Mouse (Mus musculus) lung, postnatal 0 days (tissue): Measurements from ENCODE around the gene Yju2. TPM values are rescaled to one million over a fixed set of nuclear protein-coding genes. Genes with fewer than 3 reads are reported as not detected.
"Not testable (repeated sequence)": the region's sequence is repeated elsewhere in the genome, so short reads cannot be mapped to it uniquely, and the experiment has no call there.

Experiments
- ATAC-seq: fragments of 200-750 bp; cut with Nextera tagmentation; 2 replicates; pipeline ENCODE4 v1.8.0; 2017; ENCODE audit warnings: moderate library complexity
- DNase-seq: peaks from one replicate; pipeline ENCODE4 v3.0.0-alpha.2; 2016; ENCODE audit warnings: low spot score
- H3K27ac ChIP-seq: fragments of 300-500 bp; sonication (generic); 2 replicates; pipeline ENCODE4 v1.5.1; 2014; ENCODE audit warnings: antibody characterized with exemption, mild to moderate bottlenecking, low read length, mixed read lengths
- H3K27me3 ChIP-seq: fragments of 300-500 bp; sonication (generic); replicated peaks from 2 replicates; pipeline ENCODE4 v1.6.1; 2014; ENCODE audit warnings: low read length, mixed read lengths; ENCODE audit not compliant: insufficient read depth
- H3K36me3 ChIP-seq: fragments of 300-500 bp; sonication (generic); 2 replicates; pipeline ENCODE4 v1.6.1; 2014; ENCODE audit warnings: low read length, mixed read lengths; ENCODE audit not compliant: insufficient read depth
- H3K4me1 ChIP-seq: fragments of 300-500 bp; sonication (generic); 2 replicates; pipeline ENCODE4 v1.6.1; 2014; ENCODE audit warnings: antibody characterized with exemption, low read depth, low read length, mixed read lengths; ENCODE audit not compliant: insufficient read depth
- H3K4me2 ChIP-seq: fragments of 300-500 bp; sonication (generic); replicated peaks from 2 replicates; pipeline ENCODE4 v1.6.1; 2014; ENCODE audit warnings: low read depth, mild to moderate bottlenecking, low read length, moderate library complexity, mixed read lengths
- H3K4me3 ChIP-seq: fragments of 300-500 bp; sonication (generic); 2 replicates; pipeline ENCODE4 v1.5.1; 2014; ENCODE audit warnings: low read depth, low read length
- H3K9ac ChIP-seq: fragments of 300-500 bp; sonication (generic); replicated peaks from 2 replicates; pipeline ENCODE4 v1.6.1; 2014; ENCODE audit warnings: low read depth, mild to moderate bottlenecking
- H3K9me3 ChIP-seq: fragments of 300-500 bp; sonication (generic); 2 replicates; pipeline ENCODE4 v1.6.1; 2016; ENCODE audit warnings: low read length, mixed read lengths
- CTCF ChIP-seq: IDR thresholded peaks from 2 replicates; pipeline ENCODE4 v1.5.1; 2016; ENCODE audit warnings: antibody characterized with exemption, mild to moderate bottlenecking
- EP300 ChIP-seq: IDR thresholded peaks from 2 replicates; pipeline ENCODE4 v1.6.1; 2016; ENCODE audit warnings: antibody characterized with exemption, mild to moderate bottlenecking, control low read depth
- WGBS: fragments of 180-500 bp; shearing (Covaris S2); extraction: QIAGEN DNeasy Blood & Tissue Kit; methylation state at CpG from one replicate; pipeline ENCODE4 v1.1.7; 2014; 5-methylcytosine and 5-hydroxymethylcytosine counted together
- polyA plus RNA-seq: library from polyadenylated mRNA; unstranded; fragments of >200 nt; fragmentation: Nextera tagmentation; extraction: Ambion mirVana; gene quantifications from 2 replicates; pipeline ENCODE4 v1.2.1, GENCODE M21; 2015

The Yju2 gene
- polyA plus RNA-seq = 16.8 and 19.2 TPM in 2 replicates

GRCm38 (mm10) chr17:55958918-55959728, at the start of gene Yju2:
Yju2 (plus strand) TSS chr17:55959099.
- Histone ChIP-seq H3K9me3 (no peaks in the 10 kb centered on the region), H3K36me3 (no peaks in the 10 kb centered on the region), H3K4me3 (peak within 1 kb of the TSS; percentile 46), H3K4me2 (peak within 1 kb of the TSS; percentile 53), H3K4me1 (peaks cover 4% of the 10 kb centered on the region; the same call in 1 of the 2 replicates), H3K27ac (peak within 1 kb of the TSS; percentile 90), H3K9ac (peak within 1 kb of the TSS; percentile 33; the same call in 1 of the 2 replicates), H3K27me3 (no peaks in the 10 kb centered on the region)
- DNase-seq = peak; percentile 97
- TF ChIP-seq CTCF = 0 out of 2 replicates have a peak, but pooled peaks have one; percentile 5
- TF ChIP-seq EP300 = peak; percentile 56; the same call in 1 of the 2 replicates
- WGBS = under 1% methylated on average over 40 of the region's 46 CpGs
- peak; percentile 95 for ATAC-seq

GRCm38 (mm10) chr17:55931553-55932502, 27.1 kb upstream of the Yju2 start:
- Histone ChIP-seq H3K9ac (peak overlapping the region; percentile 69), H3K4me1 (no peaks in the 10 kb centered on the region), H3K9me3 (no peaks in the 10 kb centered on the region), H3K27ac (peak overlapping the region; percentile 81), H3K27me3 (no peaks in the 10 kb centered on the region), H3K36me3 (no peaks in the 10 kb centered on the region), H3K4me2 (peak overlapping the region; percentile 77), H3K4me3 (peak overlapping the region; percentile 61)
- peak; percentile 55 for TF ChIP-seq CTCF
- TF ChIP-seq EP300 = no peak
- peak; percentile 95 for ATAC-seq
- WGBS = 2% methylated on average over 27 of the region's 33 CpGs
- DNase-seq = peak; percentile 67

DNA sequence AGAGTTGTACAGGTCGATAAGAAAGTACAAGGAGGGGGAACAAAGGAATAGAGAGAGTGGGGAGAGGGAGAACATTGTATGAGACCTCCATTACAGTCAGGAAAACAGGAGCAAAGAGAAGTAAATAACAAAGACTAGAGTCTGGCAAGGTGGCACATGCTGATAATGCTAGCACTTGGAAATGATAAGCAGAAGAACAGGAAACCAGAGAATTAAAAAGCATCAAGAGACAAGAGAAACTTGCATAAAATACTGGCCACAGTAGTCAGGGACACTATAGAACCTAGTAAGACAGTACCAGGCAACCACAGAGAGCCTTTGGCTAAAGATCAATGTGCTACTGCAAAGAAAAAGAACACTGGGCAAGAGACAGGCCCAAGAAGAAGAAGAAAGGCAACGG, 26.3 kb upstream of the Yju2 start:
- Histone ChIP-seq H3K4me3 (peak overlapping the region; percentile 61; the same call in 1 of the 2 replicates), H3K4me1 (no peaks in the 10 kb centered on the region), H3K4me2 (peak overlapping the region; percentile 77), H3K9ac (peak overlapping the region; percentile 69; the same call in 1 of the 2 replicates), H3K27ac (no peak overlapping the region), H3K27me3 (no peaks in the 10 kb centered on the region), H3K36me3 (no peaks in the 10 kb centered on the region), H3K9me3 (no peaks in the 10 kb centered on the region)
- ATAC-seq (no peak), DNase-seq (no peak)
- WGBS = 71% methylated on average over 2 of the region's 2 CpGs
- TF ChIP-seq CTCF (no peak), EP300 (no peak)

- Histone ChIP-seq H3K9me3 (no peaks in the 10 kb centered on the region), H3K9ac (no peak overlapping the region), H3K27me3 (no peaks in the 10 kb centered on the region), H3K4me1 (no peaks in the 10 kb centered on the region), H3K4me3 (no peak overlapping the region), H3K27ac (no peak overlapping the region), H3K36me3 (0 out of 2 replicates have a peak, but pooled peaks cover 2% of the 10 kb centered on the region), H3K4me2 (no peak overlapping the region)
- TF ChIP-seq EP300 (no peak), CTCF (no peak)
- ATAC-seq (no peak), DNase-seq (no peak)
- 96% methylated on average over 15 of the region's 15 CpGs for WGBS
These were observed 25.7 kb upstream of the Yju2 start for GRCm38 (mm10) chr17:55933191-55933590.

- not testable (repeated sequence) for H3K27me3 ChIP-seq, H3K36me3 ChIP-seq, H3K9me3 ChIP-seq, H3K4me1 ChIP-seq
- WGBS = 18% methylated on average over 10 of the region's 10 CpGs
- peak overlapping the region; percentile 71 for H3K4me2 ChIP-seq
- TF ChIP-seq EP300 = peak; percentile 78
- H3K9ac ChIP-seq = peak overlapping the region; percentile 58; the same call in 1 of the 2 replicates
- peak overlapping the region; percentile 89 for H3K27ac ChIP-seq
- H3K4me3 ChIP-seq = peak overlapping the region; percentile 43
- peak; percentile 20 for ATAC-seq
- DNase-seq = peak; percentile 74
These were observed 14.5 kb upstream of the Yju2 start for GRCm38 (mm10) chr17:55944387-55944865.

DNA sequence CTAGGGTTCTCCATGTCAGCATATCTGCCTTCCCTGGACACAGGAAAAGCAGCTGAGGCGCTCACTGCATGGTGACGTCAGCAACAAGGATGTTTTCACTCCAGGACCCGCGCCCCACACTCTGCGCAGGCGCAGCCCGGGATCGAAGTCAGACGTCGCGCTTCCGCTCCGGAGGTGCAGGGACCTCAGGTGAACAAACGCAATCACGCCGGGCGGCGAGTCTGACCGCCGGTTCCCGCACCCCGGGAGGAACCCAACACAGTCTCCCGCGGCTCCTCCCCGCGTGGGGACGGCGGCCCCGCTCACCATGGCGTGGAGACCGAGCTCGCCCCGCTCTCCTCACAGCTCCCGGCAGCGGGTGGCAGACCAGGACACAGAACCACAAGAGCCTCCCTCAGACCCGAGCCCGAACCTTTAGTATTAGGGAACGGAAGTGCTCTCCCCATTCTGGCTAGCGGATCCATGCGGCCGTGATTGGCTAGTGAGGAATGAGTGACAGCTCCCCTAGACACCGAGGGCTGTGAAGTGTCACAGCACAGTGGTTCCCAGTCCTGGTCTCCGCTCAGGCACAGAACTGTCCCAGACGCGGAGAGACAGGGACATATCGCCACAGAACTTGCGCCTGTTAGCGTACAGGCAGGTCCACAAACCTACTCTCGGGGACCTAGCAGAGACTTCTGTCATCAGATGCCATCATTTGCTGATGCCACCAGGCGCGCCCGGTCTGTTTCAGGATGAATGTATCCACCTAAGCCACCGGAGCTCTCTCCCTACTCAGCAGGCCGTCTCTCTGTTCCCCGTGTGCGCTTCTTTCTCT, 13.8 kb upstream of the Yju2 start:
- DNase-seq (peak; percentile 82), ATAC-seq (peak; percentile 97)
- Histone ChIP-seq H3K4me2 (peak overlapping the region; percentile 71), H3K27ac (peak overlapping the region; percentile 89), H3K9ac (peak overlapping the region; percentile 58), H3K4me3 (peak overlapping the region; percentile 43)
- not testable (repeated sequence) for H3K9me3 ChIP-seq, H3K27me3 ChIP-seq, H3K4me1 ChIP-seq, H3K36me3 ChIP-seq
- WGBS = under 1% methylated on average over 45 of the region's 56 CpGs
